Mouse (Mus musculus): ENCODE measurements around the gene Acot7. TPM values are rescaled to one million over a fixed set of nuclear protein-coding genes. Genes with fewer than 3 reads are reported as not detected.

Acot7 gene
- polyA plus RNA-seq (2016; fragmentation: Nextera tagmentation; extraction: Ambion mirVana): 90.0 and 118 TPM in 2 replicates

DNA sequence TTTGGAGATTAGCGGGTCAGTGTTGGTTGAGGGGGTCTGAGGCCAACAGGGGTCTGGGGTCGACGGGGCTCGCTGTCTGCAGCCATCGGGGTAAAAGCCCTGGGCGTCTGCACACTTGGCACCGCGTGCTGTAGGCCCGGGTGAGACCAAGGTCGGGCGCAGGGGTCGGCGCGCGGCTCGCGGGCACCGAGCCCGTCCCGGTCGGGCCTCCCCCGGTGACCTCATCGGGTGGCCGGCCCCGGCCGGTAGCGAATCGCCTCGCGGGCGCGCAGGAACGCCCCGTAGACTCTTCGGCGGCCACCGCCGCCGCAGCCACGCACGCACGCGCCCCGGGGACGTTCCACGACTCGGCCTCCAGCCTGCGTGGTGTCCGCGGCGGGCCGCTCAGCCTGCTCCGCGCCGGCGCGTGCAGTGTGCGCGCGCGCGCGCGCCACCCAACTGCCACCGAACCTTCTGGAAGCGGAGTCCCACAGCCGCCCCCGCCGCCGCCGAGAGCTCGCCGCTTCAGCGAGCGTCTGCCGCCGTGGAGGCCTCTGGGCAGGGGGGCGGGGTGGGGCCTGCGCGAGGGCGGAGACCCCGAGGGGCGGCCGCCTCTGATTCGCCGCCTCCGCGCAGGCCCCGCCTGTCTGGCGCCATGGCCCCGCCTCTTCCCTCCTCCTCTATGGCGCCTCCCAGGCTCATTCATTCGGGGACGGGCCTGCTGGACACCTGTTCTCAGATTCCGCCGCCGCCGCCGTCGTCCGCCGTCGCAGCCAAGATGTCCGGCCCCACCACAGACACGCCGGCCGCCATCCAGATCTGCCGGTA lies at the start of gene Acot7:
TSS of gene Acot7 (plus strand) at position 598 of the 807 bp plus-strand sequence.
- peak within 1 kb of the TSS; percentile 95 for H3K27ac ChIP-seq
- peaks cover 73% of the 10 kb centered on the region for H3K27me3 ChIP-seq (ENCODE audit: insufficient read depth, poor library complexity, severe bottlenecking)
- H3K36me3 ChIP-seq: peaks cover 8% of the 10 kb centered on the region
- H3K4me1 ChIP-seq (replicated peaks): peaks cover 43% of the 10 kb centered on the region
- DNase-seq (ENCODE audit: low spot score): peak; percentile 93
- under 1% methylated on average over 108 of the region's 108 CpGs for WGBS
- no peaks in the 10 kb centered on the region for H3K9me3 ChIP-seq
- H3K4me3 ChIP-seq: peak within 1 kb of the TSS; percentile 84

GRCm38 (mm10) chr4:152128784-152129183 lies 49.1 kb upstream of the Acot7 start:
- H3K36me3 ChIP-seq: no peaks in the 10 kb centered on the region
- no peaks in the 10 kb centered on the region for H3K9me3 ChIP-seq
- no peak overlapping the region for H3K27ac ChIP-seq
- peaks cover 81% of the 10 kb centered on the region for H3K4me1 ChIP-seq (replicated peaks)
- H3K27me3 ChIP-seq (ENCODE audit: insufficient read depth, poor library complexity, severe bottlenecking): peaks cover 100% of the 10 kb centered on the region
- 0 out of 2 replicates have a peak overlapping the region, but pooled peaks have one; percentile 23 for H3K4me3 ChIP-seq
- no peak for DNase-seq (ENCODE audit: low spot score)
- 48% methylated on average over 5 of the region's 5 CpGs for WGBS

GRCm38 (mm10) chr4:152129395-152129930 lies 48.5 kb upstream of the Acot7 start:
- Histone ChIP-seq H3K4me1 (replicated peaks) (peaks cover 81% of the 10 kb centered on the region), H3K36me3 (no peaks in the 10 kb centered on the region), H3K27me3 (ENCODE audit: insufficient read depth, poor library complexity, severe bottlenecking) (peaks cover 100% of the 10 kb centered on the region), H3K9me3 (no peaks in the 10 kb centered on the region), H3K4me3 (0 out of 2 replicates have a peak overlapping the region, but pooled peaks have one; percentile 23), H3K27ac (no peak overlapping the region)
- 16% methylated on average over 13 of the region's 13 CpGs for WGBS
- no peak for DNase-seq (ENCODE audit: low spot score)

DNA sequence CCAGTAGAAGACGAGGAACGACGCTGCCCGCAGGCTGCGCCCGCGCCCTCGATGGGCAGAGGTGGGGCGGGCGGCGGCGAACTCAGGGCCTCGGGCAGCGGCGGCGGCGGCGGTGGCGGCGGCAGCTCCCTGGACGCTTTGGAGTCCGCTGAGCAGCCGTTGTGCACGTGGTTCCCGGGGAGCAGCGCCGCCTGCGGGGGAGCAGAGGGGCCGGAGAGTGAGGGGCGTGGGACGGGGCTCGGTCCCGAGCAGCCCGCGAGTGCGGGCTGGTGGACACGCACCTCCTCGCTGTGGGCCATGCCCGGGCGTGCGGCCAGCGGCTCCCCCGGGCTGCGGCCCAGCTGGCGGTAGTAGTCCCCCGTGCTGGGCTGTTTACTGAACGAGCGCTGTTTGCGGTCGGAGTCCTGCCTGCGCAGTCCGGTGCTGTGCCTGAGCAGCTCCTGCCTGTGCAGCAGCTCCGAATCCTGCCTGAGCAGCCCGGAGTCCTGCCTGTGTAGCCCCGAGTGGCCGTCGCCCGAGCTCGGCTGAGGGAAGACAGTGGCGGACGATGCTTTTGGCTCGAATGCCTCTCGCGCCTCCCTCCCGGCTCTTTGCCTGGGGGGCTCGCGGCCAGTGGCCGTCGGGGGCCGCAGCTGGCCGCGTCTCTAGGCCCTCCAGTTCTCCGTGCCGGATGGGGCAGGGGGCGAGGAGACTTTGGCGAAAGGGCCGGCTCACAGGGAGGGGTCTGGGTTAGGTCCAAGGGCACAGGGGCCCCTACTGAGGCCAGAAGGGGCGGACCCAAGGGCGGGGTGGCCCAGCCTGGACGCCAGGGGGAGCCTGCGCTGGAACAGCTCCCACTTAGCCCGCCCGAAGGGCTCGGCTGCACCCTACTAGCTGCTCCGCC lies 46.9 kb upstream of the Acot7 start:
- DNase-seq (ENCODE audit: low spot score): peak; percentile 72
- Histone ChIP-seq H3K27ac (peak overlapping the region; percentile 77), H3K36me3 (no peaks in the 10 kb centered on the region), H3K9me3 (no peaks in the 10 kb centered on the region), H3K4me3 (peak overlapping the region; percentile 50), H3K4me1 (replicated peaks) (peaks cover 67% of the 10 kb centered on the region), H3K27me3 (ENCODE audit: insufficient read depth, poor library complexity, severe bottlenecking) (peaks cover 99% of the 10 kb centered on the region)
- WGBS: under 1% methylated on average over 81 of the region's 85 CpGs

GRCm38 (mm10) chr4:152131809-152132771 lies 45.8 kb upstream of the Acot7 start:
- Histone ChIP-seq H3K36me3 (no peaks in the 10 kb centered on the region), H3K4me1 (replicated peaks) (peaks cover 59% of the 10 kb centered on the region), H3K27ac (peak overlapping the region; percentile 77; the same call in 1 of the 2 replicates), H3K9me3 (no peaks in the 10 kb centered on the region), H3K4me3 (peak overlapping the region; percentile 50), H3K27me3 (ENCODE audit: insufficient read depth, poor library complexity, severe bottlenecking) (peaks cover 99% of the 10 kb centered on the region)
- WGBS: 3% methylated on average over 50 of the region's 50 CpGs
- peak; percentile 45 for DNase-seq (ENCODE audit: low spot score)

DNA sequence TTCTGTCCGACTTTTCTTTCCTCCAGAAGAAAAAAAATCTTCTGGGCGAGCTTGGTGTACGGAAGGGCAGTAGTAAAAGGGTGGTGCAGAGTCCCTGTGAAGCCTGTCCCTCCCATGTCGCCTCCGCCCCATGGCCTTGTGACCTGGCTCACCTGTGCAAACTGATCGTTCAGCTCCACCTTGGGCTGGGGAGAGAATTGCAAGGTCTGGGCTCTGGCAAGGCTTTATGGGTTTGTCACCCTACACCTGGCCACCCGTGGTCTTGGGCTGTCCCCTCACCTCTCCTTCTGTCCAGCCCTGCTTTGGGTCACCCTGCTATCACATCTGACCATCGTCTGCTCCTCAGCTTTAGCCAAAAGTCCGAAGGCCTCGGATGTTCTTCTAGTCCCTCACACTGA lies 45.2 kb upstream of the Acot7 start:
- Histone ChIP-seq H3K36me3 (no peaks in the 10 kb centered on the region), H3K27me3 (ENCODE audit: insufficient read depth, poor library complexity, severe bottlenecking) (peaks cover 99% of the 10 kb centered on the region), H3K4me1 (replicated peaks) (peaks cover 57% of the 10 kb centered on the region), H3K4me3 (no peak overlapping the region), H3K9me3 (no peaks in the 10 kb centered on the region), H3K27ac (no peak overlapping the region)
- 22% methylated on average over 10 of the region's 10 CpGs for WGBS
- no peak for DNase-seq (ENCODE audit: low spot score)

GRCm38 (mm10) chr4:152133213-152133612 lies 44.7 kb upstream of the Acot7 start:
- Histone ChIP-seq H3K4me3 (no peak overlapping the region), H3K36me3 (no peaks in the 10 kb centered on the region), H3K27me3 (ENCODE audit: insufficient read depth, poor library complexity, severe bottlenecking) (peaks cover 99% of the 10 kb centered on the region), H3K27ac (no peak overlapping the region), H3K4me1 (replicated peaks) (peaks cover 55% of the 10 kb centered on the region), H3K9me3 (no peaks in the 10 kb centered on the region)
- 48% methylated on average over 5 of the region's 5 CpGs for WGBS
- DNase-seq (ENCODE audit: low spot score): no peak

DNA sequence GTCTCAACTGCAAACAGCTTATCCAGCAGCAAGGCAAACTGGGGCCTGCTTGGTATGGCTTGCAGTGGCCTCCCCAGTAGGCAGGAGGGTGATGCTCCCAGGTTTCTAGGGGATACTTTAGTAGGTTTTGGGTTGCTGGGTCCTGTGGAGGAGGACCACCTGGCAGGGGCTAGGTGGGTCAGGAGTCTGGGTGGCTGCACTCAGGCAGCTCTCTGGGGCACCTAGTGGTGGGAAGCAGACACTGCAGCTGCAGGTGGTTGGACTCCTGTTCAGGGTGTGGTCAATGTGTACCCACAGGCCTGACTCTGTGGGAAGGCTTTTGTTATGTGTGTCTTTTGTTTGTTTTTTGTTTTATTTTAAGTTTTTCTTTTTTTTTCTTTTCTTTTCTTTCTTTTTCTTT lies 43.4 kb upstream of the Acot7 start:
- Histone ChIP-seq H3K4me1 (replicated peaks) (peaks cover 52% of the 10 kb centered on the region), H3K9me3 (no peaks in the 10 kb centered on the region), H3K27ac (no peak overlapping the region), H3K4me3 (no peak overlapping the region), H3K36me3 (no peaks in the 10 kb centered on the region), H3K27me3 (ENCODE audit: insufficient read depth, poor library complexity, severe bottlenecking) (peaks cover 95% of the 10 kb centered on the region)
- peak; percentile 51 for DNase-seq (ENCODE audit: low spot score)

- no peaks in the 10 kb centered on the region for H3K9me3 ChIP-seq
- no peak for DNase-seq (ENCODE audit: low spot score)
- no peak overlapping the region for H3K4me3 ChIP-seq
- 76% methylated on average over 12 of the region's 12 CpGs for WGBS
- H3K27me3 ChIP-seq (ENCODE audit: insufficient read depth, poor library complexity, severe bottlenecking): peaks cover 93% of the 10 kb centered on the region
- H3K27ac ChIP-seq: no peak overlapping the region
- H3K4me1 ChIP-seq (replicated peaks): peaks cover 43% of the 10 kb centered on the region
- no peaks in the 10 kb centered on the region for H3K36me3 ChIP-seq
Measured at GRCm38 (mm10) chr4:152135363-152135762, 42.6 kb upstream of the Acot7 start.

- H3K27ac ChIP-seq: no peak overlapping the region
- no peaks in the 10 kb centered on the region for H3K9me3 ChIP-seq
- peaks cover 91% of the 10 kb centered on the region for H3K27me3 ChIP-seq (ENCODE audit: insufficient read depth, poor library complexity, severe bottlenecking)
- H3K4me1 ChIP-seq (replicated peaks): peaks cover 34% of the 10 kb centered on the region
- no peak overlapping the region for H3K4me3 ChIP-seq
- H3K36me3 ChIP-seq: no peaks in the 10 kb centered on the region
- DNase-seq (ENCODE audit: low spot score): no peak
- 35% methylated on average over 6 of the region's 6 CpGs for WGBS
Measured at GRCm38 (mm10) chr4:152136112-152136875, 41.6 kb upstream of the Acot7 start.

- Histone ChIP-seq H3K9me3 (no peaks in the 10 kb centered on the region), H3K4me3 (no peak overlapping the region), H3K27ac (no peak overlapping the region), H3K36me3 (no peaks in the 10 kb centered on the region), H3K4me1 (replicated peaks) (peaks cover 28% of the 10 kb centered on the region), H3K27me3 (ENCODE audit: insufficient read depth, poor library complexity, severe bottlenecking) (peaks cover 91% of the 10 kb centered on the region)
- DNase-seq (ENCODE audit: low spot score): no peak
- WGBS: 80% methylated on average over 2 of the region's 2 CpGs
Measured at GRCm38 (mm10) chr4:152136876-152137250, 41.1 kb upstream of the Acot7 start.

All from hindbrain, embryonic 10.5 days (tissue).